Mouse (Mus musculus) liver, embryonic 16.5 days (tissue): ENCODE data around the gene Olfr648. TPM values are rescaled to one million over a fixed set of nuclear protein-coding genes. Genes with fewer than 3 reads are reported as not detected.

Source experiments
- ATAC-seq: fragments of 200-750 bp; cut with Nextera tagmentation; 2 replicates; pipeline ENCODE4 v1.8.0; 2017; ENCODE audit warnings: low read depth, mild to moderate bottlenecking, moderate number of reproducible peaks, moderate library complexity
- H3K27ac ChIP-seq: fragments of 300-500 bp; sonication (generic); 2 replicates; pipeline ENCODE4 v1.5.1; 2014; ENCODE audit warnings: mild to moderate bottlenecking, low read length
- H3K27me3 ChIP-seq: fragments of 300-500 bp; sonication (generic); 2 replicates; pipeline ENCODE4 v1.6.1; 2014; ENCODE audit warnings: low read depth, low read length, mixed read lengths; ENCODE audit not compliant: control insufficient read depth, insufficient read depth
- H3K36me3 ChIP-seq: fragments of 300-500 bp; sonication (generic); 2 replicates; pipeline ENCODE4 v1.6.1; 2014; ENCODE audit warnings: mild to moderate bottlenecking; ENCODE audit not compliant: control insufficient read depth, insufficient read depth
- H3K4me1 ChIP-seq: fragments of 300-500 bp; sonication (generic); 2 replicates; pipeline ENCODE4 v1.6.1; 2014; ENCODE audit warnings: low read depth, low read length, mixed read lengths; ENCODE audit not compliant: control insufficient read depth
- H3K4me2 ChIP-seq: fragments of 300-500 bp; sonication (generic); 2 replicates; pipeline ENCODE4 v1.6.1; 2014; ENCODE audit warnings: low read depth, low read length, mixed read lengths
- H3K4me3 ChIP-seq: fragments of 300-500 bp; sonication (generic); 2 replicates; pipeline ENCODE4 v1.5.1; 2014; ENCODE audit warnings: low read depth, mild to moderate bottlenecking, low read length
- H3K9ac ChIP-seq: fragments of 300-500 bp; sonication (generic); 2 replicates; pipeline ENCODE4 v1.6.1; 2014; ENCODE audit warnings: low read depth, low read length
- H3K9me3 ChIP-seq: fragments of 300-500 bp; sonication (generic); replicated peaks from 2 replicates; pipeline ENCODE4 v1.6.1; 2016; ENCODE audit warnings: low read length; ENCODE audit not compliant: control insufficient read depth
- WGBS: fragments of 180-500 bp; shearing (Covaris S2); extraction: QIAGEN DNeasy Blood & Tissue Kit; methylation state at CpG from one replicate; pipeline ENCODE4 v1.1.7; 2014; ENCODE audit not compliant: insufficient replicate concordance; 5-methylcytosine and 5-hydroxymethylcytosine counted together
- polyA plus RNA-seq: library from polyadenylated mRNA; unstranded; fragments of >200 nt; fragmentation: Nextera tagmentation; extraction: Ambion mirVana; gene quantifications from 2 replicates; pipeline ENCODE4 v1.2.1, GENCODE M21; 2015

Gene Olfr648
- polyA plus RNA-seq, 1 experiment from 2014 or later = 0.04 TPM

- H3K9me3 ChIP-seq = no peaks in the 10 kb centered on the region
- no peak overlapping the region for H3K4me2 ChIP-seq
- H3K27me3 ChIP-seq = no peaks in the 10 kb centered on the region
- H3K36me3 ChIP-seq = no peaks in the 10 kb centered on the region
- H3K4me1 ChIP-seq = no peaks in the 10 kb centered on the region
- WGBS = 54% methylated on average over 1 of the region's 1 CpGs
- ATAC-seq = no peak
- H3K4me3 ChIP-seq = no peak overlapping the region
- no peak overlapping the region for H3K27ac ChIP-seq
- H3K9ac ChIP-seq = no peak overlapping the region
These were observed 4.1 kb downstream of the Olfr648 start for GRCm38 (mm10) chr7:104179074-104179473.

DNA sequence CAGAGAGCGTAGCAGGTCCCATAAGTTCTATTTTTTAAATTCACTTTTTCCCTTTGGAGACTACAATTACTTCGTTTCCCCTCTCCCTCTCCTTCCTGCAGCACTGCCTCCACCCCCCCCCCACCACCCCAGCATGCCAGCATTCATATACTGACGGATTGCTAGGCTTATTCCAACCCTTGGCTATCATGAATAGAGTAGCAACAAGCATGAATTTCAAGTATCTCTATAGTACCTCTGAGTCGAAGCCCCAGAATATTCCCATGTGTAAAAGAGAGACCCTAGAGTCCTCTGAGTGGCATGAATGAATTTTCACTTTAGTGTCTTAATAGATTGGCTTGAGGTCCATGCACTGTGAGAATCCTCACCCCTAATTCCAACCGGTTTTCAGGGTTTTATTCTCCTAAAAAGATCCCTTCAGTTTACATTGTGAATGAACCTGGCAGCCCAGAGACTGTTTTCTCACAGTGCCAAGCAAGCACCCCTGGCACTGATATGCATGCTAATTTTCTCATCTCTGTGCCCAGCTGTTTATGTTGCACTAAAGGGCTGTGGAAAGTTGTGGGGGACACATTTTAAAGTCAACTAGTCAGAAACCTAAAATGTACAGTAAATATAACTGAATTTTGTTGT is 4.7 kb downstream of the Olfr648 start:
- H3K27ac ChIP-seq = no peak overlapping the region
- H3K9ac ChIP-seq = no peak overlapping the region
- H3K9me3 ChIP-seq = no peaks in the 10 kb centered on the region
- no peaks in the 10 kb centered on the region for H3K27me3 ChIP-seq
- no peak for ATAC-seq
- no peaks in the 10 kb centered on the region for H3K4me1 ChIP-seq
- 56% methylated on average over 5 of the region's 5 CpGs for WGBS
- H3K4me2 ChIP-seq = no peak overlapping the region
- H3K36me3 ChIP-seq = no peaks in the 10 kb centered on the region
- no peak overlapping the region for H3K4me3 ChIP-seq

GRCm38 (mm10) chr7:104175085-104175484 is 8.1 kb downstream of the Olfr648 start:
- no peaks in the 10 kb centered on the region for H3K27me3 ChIP-seq
- WGBS = 53% methylated on average over 1 of the region's 1 CpGs
- no peak overlapping the region for H3K9ac ChIP-seq
- no peak overlapping the region for H3K27ac ChIP-seq
- no peaks in the 10 kb centered on the region for H3K4me1 ChIP-seq
- H3K9me3 ChIP-seq = no peaks in the 10 kb centered on the region
- no peak for ATAC-seq
- H3K36me3 ChIP-seq = no peaks in the 10 kb centered on the region
- no peak overlapping the region for H3K4me3 ChIP-seq
- H3K4me2 ChIP-seq = no peak overlapping the region

DNA sequence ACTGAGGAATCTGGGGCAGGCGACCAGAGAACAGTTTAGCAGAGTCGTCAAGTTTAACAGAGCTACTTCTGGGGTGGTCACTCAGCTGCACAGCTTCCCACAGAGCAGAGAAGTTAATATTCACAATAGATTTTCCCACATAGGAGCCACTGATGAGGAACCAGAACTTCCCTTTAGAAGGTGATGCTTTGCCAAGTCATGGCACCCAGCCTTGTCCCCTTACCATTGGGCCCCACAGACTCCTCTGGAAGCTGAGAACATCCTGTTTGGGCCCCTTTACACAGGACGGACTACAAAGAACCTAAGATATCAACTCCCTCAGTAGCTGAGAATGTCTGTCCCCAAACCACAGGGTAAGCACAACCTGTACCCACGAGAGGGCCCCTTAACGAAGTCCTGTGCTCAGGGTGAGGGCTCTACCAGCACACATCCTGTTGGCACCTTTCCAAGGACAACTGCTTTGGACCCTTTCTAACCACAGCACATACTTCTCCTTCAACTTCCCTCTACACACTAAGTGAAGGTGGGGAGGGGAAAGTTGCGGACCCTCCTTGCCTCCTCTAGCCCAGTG is 13.5 kb downstream of the Olfr648 start:
- peak; percentile 47 for ATAC-seq
- no peaks in the 10 kb centered on the region for H3K36me3 ChIP-seq
- no peak overlapping the region for H3K9ac ChIP-seq
- 17% methylated on average over 6 of the region's 6 CpGs for WGBS
- H3K9me3 ChIP-seq = no peaks in the 10 kb centered on the region
- no peak overlapping the region for H3K4me3 ChIP-seq
- no peak overlapping the region for H3K4me2 ChIP-seq
- H3K27me3 ChIP-seq = no peaks in the 10 kb centered on the region
- no peak overlapping the region for H3K27ac ChIP-seq
- H3K4me1 ChIP-seq = no peaks in the 10 kb centered on the region

DNA sequence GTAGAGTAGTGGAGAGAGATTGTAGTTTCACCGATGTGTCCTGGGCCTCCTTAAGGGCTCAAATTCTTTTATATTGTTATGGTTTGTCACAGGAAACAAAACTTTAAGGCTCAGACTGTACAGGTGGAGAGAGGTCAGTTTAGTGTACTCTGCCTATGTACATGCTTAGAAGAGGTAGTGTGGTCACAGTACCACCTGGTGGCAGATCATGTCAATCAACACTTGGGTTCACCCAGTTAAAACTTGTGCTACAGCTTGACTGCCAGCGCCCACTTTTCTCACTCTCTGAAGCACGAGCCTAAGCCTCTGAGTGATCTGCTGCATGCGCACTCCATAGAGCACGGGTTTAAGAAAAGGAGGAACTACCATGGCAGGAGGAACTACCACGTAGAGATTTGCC is 16.1 kb downstream of the Olfr648 start:
- no peak overlapping the region for H3K9ac ChIP-seq
- H3K27me3 ChIP-seq = no peaks in the 10 kb centered on the region
- no peak overlapping the region for H3K27ac ChIP-seq
- WGBS = 26% methylated on average over 6 of the region's 6 CpGs
- no peak overlapping the region for H3K4me3 ChIP-seq
- no peaks in the 10 kb centered on the region for H3K4me1 ChIP-seq
- H3K9me3 ChIP-seq = no peaks in the 10 kb centered on the region
- peak; percentile 10; the same call in 1 of the 2 replicates for ATAC-seq
- no peak overlapping the region for H3K4me2 ChIP-seq
- no peaks in the 10 kb centered on the region for H3K36me3 ChIP-seq

DNA sequence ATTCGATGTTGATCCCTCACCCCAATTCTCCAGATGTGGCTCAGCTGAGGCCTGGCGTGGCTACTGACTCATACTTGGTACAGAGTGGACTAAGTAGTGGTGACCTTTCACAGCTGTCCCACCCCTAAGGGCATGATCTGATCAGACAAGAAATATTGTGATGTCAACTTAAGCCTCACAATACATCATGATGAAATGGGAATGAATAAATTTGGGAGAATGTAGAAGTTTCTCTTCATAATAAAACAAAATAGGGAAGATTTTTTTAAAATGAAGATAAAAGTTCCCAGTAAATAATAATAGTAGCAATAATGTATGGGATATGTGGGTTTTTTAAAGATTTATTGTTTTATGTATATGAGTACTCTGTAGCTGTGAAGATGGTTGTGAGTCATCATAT is 32.7 kb downstream of the Olfr648 start, which contains the start of gene Ubqlnl:
Gene Ubqlnl (minus strand): TSS at position 101 of the 400 bp plus-strand sequence.
- no peak within 1 kb of the TSS for H3K27ac ChIP-seq
- H3K9me3 ChIP-seq = no peaks in the 10 kb centered on the region
- no peaks in the 10 kb centered on the region for H3K4me1 ChIP-seq
- 72% methylated on average over 2 of the region's 2 CpGs for WGBS
- H3K4me2 ChIP-seq = no peak within 1 kb of the TSS
- no peak for ATAC-seq
- H3K4me3 ChIP-seq = no peak within 1 kb of the TSS
- H3K36me3 ChIP-seq = no peaks in the 10 kb centered on the region
- no peak within 1 kb of the TSS for H3K9ac ChIP-seq
- no peaks in the 10 kb centered on the region for H3K27me3 ChIP-seq

DNA sequence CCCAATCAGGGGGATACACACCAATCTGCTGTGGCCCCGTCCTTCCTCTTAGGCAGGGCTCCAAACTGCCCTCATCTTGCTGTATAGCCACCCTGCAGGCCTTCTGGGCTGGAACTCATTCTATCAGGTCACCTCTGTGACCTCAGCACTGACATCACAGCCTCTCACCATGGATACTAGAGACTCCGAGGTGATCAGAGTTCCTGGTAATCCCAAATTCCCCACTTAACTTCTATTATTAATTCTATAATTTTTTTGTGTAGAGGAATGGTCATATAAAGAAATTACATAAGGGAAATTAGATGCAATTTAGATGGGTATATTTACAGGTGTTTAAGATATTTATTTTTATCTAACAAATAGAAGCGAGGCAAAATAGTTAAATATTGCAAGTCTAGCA is 40.0 kb downstream of the Olfr648 start, which contains the start of gene Ubqln3:
Gene Ubqln3 (minus strand): TSS at position 101 of the 400 bp plus-strand sequence.
- 43% methylated on average over 3 of the region's 3 CpGs for WGBS
- H3K4me2 ChIP-seq = no peak within 1 kb of the TSS
- no peaks in the 10 kb centered on the region for H3K4me1 ChIP-seq
- H3K9ac ChIP-seq = no peak within 1 kb of the TSS
- H3K27me3 ChIP-seq = no peaks in the 10 kb centered on the region
- H3K4me3 ChIP-seq = no peak within 1 kb of the TSS
- no peaks in the 10 kb centered on the region for H3K9me3 ChIP-seq
- H3K36me3 ChIP-seq = no peaks in the 10 kb centered on the region
- no peak for ATAC-seq
- no peak within 1 kb of the TSS for H3K27ac ChIP-seq

- Histone ChIP-seq H3K4me2 (no peak within 1 kb of the TSS), H3K27me3 (no peaks in the 10 kb centered on the region), H3K9ac (no peak within 1 kb of the TSS), H3K27ac (no peak within 1 kb of the TSS), H3K9me3 (no peaks in the 10 kb centered on the region), H3K4me1 (no peaks in the 10 kb centered on the region), H3K36me3 (no peaks in the 10 kb centered on the region), H3K4me3 (no peak within 1 kb of the TSS)
- WGBS = 67% methylated on average over 5 of the region's 5 CpGs
- ATAC-seq = no peak
These were observed 45.9 kb downstream of the Olfr648 start, which contains the start of gene Olfr643 for GRCm38 (mm10) chr7:104137305-104137704. TSS of gene Olfr643 (minus strand) at chr7:104137405.

GRCm38 (mm10) chr7:104129726-104130125 is 53.5 kb downstream of the Olfr648 start, which contains the start of gene Ubqln5:
TSS of gene Ubqln5 (minus strand) at chr7:104129826.
- H3K9me3 ChIP-seq = no peaks in the 10 kb centered on the region
- H3K4me3 ChIP-seq = no peak within 1 kb of the TSS
- ATAC-seq = no peak
- WGBS = 72% methylated on average over 5 of the region's 5 CpGs
- no peaks in the 10 kb centered on the region for H3K36me3 ChIP-seq
- no peak within 1 kb of the TSS for H3K4me2 ChIP-seq
- no peak within 1 kb of the TSS for H3K9ac ChIP-seq
- no peaks in the 10 kb centered on the region for H3K4me1 ChIP-seq
- H3K27ac ChIP-seq = no peak within 1 kb of the TSS
- H3K27me3 ChIP-seq = no peaks in the 10 kb centered on the region
